Mouse (Mus musculus): ENCODE results near the gene Tmem59.

The Tmem59 gene

DNA sequence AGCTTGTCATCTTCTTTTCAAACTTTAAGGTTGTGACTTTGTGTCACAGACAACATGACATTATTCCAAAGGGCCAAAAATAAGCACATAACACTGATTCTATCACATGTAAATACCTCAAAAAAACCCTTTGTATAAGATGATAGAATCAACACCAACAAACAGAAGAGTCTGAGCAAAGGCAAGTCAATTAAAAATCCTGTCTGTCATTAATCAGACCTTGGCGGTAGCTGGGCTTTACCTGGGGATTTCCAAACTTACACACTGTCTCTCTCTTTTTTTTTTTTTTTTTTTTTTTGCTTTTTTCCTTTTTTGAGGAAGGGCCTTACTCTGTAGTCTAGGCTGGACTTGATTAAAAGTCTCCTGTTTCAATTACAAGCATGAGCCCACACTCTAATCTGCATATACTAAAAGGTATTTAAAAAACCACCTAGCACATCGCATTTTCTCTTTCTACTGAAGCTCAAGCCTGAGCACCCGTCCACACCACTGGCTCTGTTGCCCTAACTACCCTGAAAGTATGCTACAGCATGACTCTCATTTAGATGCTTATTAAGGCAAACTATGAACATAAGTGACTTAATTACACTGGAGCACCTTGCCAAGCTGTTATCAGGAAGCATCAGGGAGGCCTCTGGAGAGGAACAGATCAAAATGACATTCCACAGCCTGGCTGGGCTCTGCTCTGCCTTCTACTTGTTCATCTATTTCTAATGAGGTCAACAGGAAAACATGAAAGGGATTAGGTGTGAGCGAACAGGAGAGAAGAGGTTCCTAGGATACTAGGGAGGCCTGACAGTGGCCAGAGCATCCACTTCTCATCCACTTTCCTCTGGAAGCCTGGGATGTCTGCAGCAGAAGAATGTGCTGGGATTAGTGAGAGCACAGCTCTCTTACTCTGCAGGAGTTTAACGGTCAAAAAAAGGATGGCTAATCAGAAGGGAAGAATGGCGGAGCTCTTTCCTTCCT is 65.5 kb downstream of the Tmem59 start:
- no peak for DNase-seq

DNA sequence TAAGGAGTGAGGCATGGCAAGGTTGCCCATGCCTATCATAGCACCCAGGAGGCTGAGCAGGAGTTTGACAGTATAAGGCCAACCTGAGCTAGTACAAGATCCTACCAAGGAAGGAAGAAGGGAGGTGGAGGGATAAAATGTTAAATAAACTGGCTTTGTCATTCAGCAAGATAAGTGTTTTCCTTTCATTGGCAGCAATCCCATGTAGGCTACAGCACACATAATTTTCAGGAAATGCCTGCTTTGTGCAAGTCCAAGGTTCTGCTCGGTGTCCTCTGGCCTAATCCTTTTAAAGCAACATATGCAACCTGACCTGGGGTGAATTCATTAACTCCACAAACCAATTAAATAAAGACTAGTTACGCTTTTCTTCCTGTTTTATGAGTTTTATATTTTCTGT is 67.2 kb downstream of the Tmem59 start:
- DNase-seq = no peak

DNA sequence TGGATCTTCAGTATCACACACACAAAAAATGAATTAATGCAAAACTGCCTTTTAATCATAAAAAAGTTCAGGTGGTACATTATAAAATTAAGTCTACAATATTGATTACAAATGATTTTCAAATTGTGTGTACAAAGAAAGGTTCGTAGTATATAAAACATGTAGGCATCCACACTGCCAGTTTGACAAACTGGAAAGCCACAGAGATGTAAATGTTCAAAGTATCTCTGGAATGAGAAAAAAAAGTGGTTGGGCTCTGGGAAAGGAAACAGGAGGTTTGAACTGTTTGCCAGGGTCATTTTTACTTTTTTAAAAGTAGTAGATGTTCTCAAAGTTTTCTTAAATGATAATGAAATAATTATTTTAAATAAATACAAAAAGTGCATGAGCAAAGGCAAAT is 67.8 kb downstream of the Tmem59 start:
- no peak for DNase-seq

DNA sequence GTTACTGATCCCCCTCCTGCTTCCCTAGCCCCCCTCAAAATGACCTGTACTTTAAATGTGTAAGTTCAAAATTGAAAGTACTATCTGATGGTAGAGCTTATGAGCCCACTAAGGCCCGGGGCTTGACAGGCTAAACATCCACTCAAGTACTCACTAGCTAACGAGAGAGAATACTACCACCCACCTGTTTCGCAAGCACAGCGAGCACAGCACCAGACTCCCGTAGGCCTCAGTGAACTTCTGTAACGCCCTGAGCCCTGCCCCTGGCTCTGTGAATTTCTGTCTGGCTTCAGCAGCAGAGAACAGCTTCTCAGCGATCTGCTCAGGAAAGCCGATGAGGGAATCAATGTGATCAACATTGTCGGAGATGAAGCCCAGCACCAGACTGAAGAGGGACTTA is 68.9 kb downstream of the Tmem59 start:
- no peak for DNase-seq

DNA sequence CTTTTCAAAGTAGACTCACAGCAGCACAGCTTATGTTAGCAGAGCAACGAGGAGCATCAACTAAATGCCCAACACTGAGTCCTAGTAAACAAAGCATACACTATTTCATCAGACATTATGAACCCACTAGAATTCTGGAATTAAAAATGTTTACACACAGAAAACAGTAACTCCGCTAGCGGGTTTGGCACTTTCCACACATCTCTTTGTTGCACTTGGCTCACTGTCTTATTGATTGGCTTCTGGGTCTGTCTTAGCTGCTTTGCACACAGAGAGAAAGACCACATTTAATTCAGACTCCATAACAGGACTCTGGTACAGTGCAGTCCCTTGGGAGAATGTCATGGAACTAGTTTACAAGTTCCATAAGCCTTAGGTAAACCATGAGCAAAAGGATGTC is 69.9 kb downstream of the Tmem59 start:
- DNase-seq = no peak

DNA sequence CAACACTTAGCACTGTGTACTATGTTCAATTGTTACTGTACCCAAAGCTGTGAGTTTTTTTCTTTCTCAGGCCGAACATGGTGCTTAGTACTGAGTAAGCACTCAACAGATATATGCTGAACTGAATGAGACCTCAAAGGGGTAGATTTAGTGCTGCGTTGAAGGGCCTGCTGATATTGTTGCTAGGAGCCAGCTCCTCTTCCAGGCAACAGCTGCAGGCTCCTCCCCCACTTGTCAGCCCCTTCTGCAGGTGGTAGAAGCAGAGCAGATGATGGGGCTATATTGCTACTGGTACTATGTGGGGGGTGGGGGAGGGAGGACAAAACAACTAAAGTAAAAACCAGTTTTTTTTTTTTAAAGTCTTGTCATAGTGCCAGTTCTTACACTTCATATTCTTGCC is 71.3 kb downstream of the Tmem59 start:
- no peak for DNase-seq

DNA sequence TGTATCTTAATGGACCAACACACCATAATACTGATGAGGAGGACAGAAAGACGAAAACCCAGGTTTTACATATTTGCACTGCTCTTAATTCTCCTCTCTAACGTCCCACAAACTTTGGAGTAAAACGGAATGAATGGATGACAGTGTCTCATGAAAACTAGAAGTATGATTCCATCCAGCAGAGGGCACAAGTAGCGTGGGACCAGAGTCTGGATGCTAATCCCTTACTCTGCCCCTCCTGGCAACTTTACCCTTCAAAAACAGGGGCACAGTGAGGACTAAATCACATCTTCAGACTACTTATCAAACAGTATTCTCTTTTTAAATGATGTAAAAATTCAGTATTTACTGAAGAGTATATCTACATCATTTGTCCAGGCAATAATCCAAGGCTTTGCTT is 72.3 kb downstream of the Tmem59 start:
- DNase-seq = peak; percentile 36 to 38

Measured in kidney, adult 8-10 months (tissue).